Mouse (Mus musculus) spleen, adult 12 weeks (tissue): ENCODE measurements around the gene Gm10282.

ENCODE experiments used
- DNase-seq: peaks from one replicate; pipeline ENCODE4 v3.0.0; 2022; ENCODE audit warnings: low spot score

Gene Gm10282

GRCm38 (mm10) chr8:72323131-72323725 is 18.2 kb upstream of the Gm10282 start:
- DNase-seq: no peak

GRCm38 (mm10) chr8:72322471-72322889 is 17.4 kb upstream of the Gm10282 start:
- peak; percentile 46 for DNase-seq

DNA sequence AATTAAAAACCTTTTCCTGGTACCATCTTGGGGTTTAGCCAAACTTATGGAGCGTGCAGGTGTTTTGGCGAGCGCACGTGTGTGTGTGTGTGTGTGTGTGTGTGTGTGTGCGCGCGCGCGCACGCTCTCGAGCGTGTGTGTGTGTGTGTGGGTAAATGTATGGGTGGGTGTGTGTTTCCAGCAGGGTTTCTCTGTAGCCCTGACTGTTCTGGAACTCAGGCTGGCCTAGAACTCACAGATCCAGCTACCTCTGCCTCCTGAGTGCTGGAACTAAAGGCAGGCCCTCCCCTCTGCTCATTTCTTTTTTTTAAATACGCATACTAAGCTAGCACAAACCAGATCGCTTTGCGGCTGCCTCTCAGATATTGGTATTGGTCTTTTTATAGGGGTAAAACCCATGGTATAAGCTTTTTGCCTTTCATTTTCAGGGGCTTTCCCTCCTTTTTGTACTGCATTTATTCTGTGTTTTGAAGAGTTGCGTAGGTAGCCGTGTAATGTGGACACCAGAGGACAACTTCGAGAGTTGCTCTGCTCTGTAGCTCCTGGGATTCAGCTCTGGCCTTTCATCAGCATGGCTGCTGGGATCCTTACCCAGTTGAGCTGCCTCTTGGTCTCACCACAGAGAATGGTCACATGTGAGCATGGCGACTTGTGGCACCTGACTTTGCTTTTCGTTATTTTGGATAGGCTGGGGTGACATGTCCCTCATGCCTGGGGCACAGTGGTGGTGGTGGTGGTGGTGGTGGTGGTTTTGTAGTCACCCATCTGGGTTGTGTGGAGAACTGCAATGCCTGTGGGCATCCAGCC is 16.8 kb upstream of the Gm10282 start:
- DNase-seq: no peak

DNA sequence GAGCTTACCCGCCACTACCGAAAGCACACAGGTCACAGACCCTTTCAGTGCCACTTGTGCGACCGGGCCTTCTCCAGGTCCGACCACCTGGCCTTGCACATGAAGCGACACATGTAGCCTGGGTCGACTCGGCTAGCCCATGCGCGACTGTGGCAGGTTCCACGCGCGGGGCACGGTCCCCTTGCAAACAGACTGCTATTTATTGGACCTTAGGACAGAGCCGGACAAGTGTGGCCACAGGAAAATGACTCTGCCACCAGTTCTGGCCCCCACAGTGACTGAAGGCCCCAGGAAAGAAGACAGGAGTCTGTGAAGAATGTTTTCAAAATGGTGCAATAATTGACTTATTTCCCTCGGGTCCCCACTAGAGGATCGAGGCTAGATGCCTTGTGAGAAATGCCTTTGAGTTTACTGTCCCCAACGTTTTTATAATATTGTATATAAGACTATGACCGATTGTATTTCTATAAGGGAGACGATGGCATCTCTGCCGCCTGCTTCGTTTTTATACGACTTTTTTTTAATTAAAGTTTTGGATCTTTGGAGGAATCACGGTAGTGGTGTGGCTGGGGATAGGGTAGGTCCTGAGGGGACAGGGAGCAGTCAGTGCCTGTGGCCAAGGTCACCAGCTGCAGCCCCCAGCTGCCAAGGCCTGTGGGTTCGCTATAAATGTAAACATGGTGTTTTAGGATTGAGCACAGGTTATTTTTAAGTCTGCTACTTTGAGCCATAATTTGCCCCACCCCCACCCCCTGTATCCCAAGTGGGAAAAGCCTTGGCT is 15.9 kb upstream of the Gm10282 start:
- no peak for DNase-seq

DNA sequence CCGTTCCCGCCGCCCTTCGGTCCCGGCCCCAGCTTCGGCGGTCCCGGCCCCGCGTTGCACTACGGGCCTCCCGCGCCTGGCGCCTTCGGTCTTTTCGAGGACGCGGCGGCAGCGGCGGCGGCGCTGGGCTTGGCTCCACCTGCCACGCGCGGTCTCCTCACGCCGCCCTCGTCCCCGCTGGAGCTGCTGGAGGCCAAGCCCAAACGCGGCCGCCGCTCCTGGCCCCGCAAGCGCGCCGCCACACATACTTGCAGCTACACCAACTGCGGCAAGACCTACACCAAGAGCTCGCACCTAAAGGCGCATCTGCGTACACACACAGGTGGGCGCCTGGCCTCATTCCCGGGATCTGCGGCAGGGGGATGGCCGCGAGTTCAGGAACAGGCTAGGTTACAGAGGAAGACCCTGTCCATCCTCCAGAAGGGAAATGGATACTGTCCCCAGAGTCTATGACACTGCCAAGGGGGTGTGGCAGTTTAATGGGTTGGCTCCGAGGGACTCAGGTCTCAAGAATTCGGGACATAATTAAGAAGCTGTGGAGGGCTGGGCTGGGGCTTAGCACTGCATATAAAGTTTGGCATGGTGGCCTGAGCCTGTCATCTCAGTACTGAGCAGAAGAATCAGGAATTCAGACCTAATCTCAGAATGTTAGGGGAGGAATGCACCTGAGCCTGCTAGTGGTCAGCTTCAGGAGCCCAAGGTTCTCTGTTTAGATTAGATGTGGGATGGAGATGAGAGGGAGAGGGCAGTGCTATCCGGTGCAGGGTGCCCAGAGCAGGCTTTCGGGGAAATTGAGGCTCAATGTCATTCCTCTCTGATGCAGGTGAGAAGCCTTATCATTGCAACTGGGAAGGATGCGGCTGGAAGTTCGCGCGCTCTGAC is 15.1 kb upstream of the Gm10282 start:
- DNase-seq: peak; percentile 25

DNA sequence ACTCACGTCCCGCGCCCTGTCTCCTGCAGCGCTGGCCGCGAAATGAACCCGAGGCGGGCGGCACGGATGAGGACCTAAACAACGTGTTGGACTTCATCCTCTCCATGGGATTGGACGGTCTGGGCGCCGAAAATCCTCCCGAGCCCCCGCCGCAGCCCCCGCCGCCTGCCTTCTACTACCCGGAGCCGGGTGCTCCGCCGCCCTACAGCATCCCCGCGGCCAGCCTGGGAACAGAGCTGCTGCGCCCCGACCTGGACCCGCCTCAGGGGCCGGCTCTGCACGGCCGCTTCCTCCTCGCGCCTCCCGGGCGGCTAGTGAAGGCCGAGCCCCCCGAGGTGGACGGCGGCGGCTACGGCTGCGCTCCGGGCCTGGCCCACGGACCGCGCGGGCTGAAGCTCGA is 14.3 kb upstream of the Gm10282 start:
- DNase-seq: no peak

- DNase-seq: peak; percentile 86
These were observed 13.8 kb upstream of the Gm10282 start, which contains the start of gene Klf2 for GRCm38 (mm10) chr8:72318801-72319322. Klf2 (plus strand) TSS chr8:72319033.

- no peak for DNase-seq
These were observed 12.8 kb upstream of the Gm10282 start for GRCm38 (mm10) chr8:72317741-72318301.

GRCm38 (mm10) chr8:72316053-72316695 is 11.1 kb upstream of the Gm10282 start:
- DNase-seq: no peak

GRCm38 (mm10) chr8:72312926-72313518 is 8.0 kb upstream of the Gm10282 start:
- no peak for DNase-seq

GRCm38 (mm10) chr8:72310849-72311506 is 5.9 kb upstream of the Gm10282 start:
- DNase-seq: no peak

DNA sequence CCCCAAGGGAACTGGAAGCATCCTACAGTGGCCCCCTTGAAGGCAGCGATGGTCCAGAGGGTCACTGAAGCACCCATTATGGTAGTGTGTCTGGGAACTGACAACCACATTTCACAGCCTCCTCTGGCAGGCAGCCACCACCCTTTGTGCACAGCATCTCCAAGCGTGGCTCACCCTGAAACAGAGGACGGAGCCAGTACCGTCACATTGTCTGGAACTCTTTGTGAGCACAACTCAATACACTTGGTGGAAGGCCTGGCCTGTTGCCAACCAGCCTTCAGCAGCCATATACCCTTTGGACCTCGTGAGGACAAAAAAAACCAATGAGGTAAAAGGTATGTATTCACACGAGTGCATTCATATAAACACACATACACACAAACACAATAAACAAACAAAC is 3.2 kb upstream of the Gm10282 start:
- no peak for DNase-seq

DNA sequence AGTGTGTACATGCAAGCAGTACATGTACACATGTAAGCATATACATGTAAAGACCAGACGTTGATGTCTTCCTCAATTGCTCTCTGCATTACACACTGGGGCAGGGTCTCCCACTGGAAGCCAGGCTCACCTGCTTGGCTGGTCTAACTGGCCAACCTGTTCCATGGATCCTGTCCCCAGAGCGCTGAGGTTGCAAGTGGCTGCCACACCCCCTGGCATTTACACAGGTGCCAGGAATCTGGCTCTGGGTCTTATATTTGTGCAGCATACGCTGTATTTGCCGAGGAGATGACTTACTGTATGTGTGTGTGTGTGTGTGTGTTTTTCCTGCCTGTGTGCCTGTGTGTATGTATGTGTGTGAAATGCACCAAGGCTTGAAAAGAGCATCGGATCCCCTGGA is 1.9 kb upstream of the Gm10282 start:
- no peak for DNase-seq

DNA sequence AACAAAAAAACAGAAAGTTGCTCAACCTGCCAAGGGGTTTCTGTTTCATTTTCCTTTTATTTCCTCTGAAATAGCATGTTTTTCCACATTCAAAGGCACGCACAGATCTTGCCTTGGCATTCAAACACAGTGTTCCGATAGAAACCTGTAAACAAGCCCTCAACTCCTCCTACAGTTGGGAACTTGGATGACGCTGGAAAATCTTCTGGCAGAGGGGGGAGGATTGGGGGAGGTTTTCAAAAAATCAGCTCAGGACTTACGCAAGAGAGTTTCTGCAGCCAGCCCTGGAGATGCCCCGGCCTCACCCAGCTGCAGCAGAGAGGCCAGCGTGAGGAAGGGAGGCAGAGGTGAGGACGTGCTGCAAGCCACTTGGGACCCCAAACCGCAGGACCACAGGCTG is 1.4 kb downstream of the Gm10282 start:
- no peak for DNase-seq

GRCm38 (mm10) chr8:72302986-72303612 is 2.0 kb downstream of the Gm10282 start:
- DNase-seq: no peak

- DNase-seq: no peak
These were observed 3.6 kb downstream of the Gm10282 start for GRCm38 (mm10) chr8:72301497-72301896.

- no peak for DNase-seq
These were observed 4.2 kb downstream of the Gm10282 start for GRCm38 (mm10) chr8:72300654-72301400.

DNA sequence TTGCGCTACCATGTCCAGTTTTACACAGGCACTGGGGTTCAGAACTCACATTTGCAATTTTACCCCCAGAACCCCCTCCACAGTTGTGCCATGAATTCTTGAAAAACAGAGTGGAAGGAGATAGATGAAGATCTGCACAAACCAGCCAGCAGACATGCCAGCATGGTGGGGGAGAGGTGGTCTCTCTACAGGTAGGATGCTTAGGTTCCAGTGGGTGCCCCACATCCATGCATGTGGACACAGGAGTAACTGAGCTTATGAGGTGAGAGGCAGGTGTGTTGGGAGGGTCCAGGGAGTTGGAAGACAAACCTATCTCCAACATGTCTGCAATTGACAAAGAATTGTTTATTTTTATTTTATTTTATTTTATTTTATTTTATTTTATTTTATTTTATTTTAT is 6.1 kb downstream of the Gm10282 start:
- no peak for DNase-seq

DNA sequence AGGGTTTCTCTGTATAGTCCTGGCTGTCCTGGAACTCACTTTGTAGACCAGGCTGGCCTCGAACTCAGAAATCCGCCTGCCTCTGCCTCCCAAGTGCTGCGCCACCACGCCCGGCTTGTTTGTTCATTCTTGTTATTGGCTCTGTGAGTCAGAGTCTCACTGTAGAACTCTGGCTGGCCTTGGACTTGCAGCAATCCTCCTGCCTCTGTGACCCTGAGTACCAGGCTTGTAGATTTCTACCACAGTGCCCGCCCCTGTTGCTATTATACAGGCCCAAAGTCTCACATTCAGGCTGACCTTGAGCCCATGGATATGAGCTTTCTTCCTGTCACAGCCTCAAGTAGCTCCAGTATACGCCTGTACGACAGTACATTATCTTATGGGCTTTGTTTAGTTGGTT is 8.5 kb downstream of the Gm10282 start:
- no peak for DNase-seq
